In genomic region chr5:135994725-135995687, GRCm38 (mm10) we compare ENCODE assay signal across 8 mouse cellular contexts. TPM values are rescaled to one million over a fixed set of nuclear protein-coding genes. Genes with fewer than 3 reads are reported as not detected.
DNase-seq lines count a peak whose midpoint lies in the region; ATAC-seq lines count a peak whose summit lies in the region.

TSS of gene Dtx2 (plus strand) at chr5:135994800.

- ATAC-seq in common myeloid progenitor, adult 5-6 weeks (replicated peaks; ENCODE audit: low read depth, poor library complexity, severe bottlenecking) = peak; percentile 97

- H3K9me3 ChIP-seq in megakaryocyte, embryonic 14.5 days = no peaks in the 10 kb centered on the region

- H3K4me3 ChIP-seq in megakaryocyte, embryonic 14.5 days (replicated peaks) = peak within 1 kb of the TSS; percentile 96

- peaks cover 40% of the 10 kb centered on the region for H3K36me3 ChIP-seq in megakaryocyte, embryonic 14.5 days (replicated peaks; ENCODE audit: low read length)

- H3K4me1 ChIP-seq in megakaryocyte, embryonic 14.5 days = peaks cover 61% of the 10 kb centered on the region

- H3K27me3 ChIP-seq in megakaryocyte, embryonic 14.5 days (replicated peaks) = no peaks in the 10 kb centered on the region

- DNase-seq in ZHBTc4 (ENCODE audit: low read depth, low spot score) = peak; percentile 95
- peak; percentile 70 to 81 for DNase-seq in gastrocnemius, adult 8-10 months (ENCODE audit: low spot score in 2 of 2)
- DNase-seq in hindlimb bud, embryonic 11.5 days (ENCODE audit: extremely low spot score, low read depth, low spot score) = peak; percentile 78
- DNase-seq in left cerebral cortex, adult 8-10 months (ENCODE audit: low spot score in 2 of 2) = peak; percentile 75 to 84
- peak; percentile 95 for DNase-seq in right cerebral cortex, postnatal 10 days (ENCODE audit: low spot score in 2 of 2)
- peak; percentile 87 for DNase-seq in urinary bladder, postnatal 25 days (ENCODE audit: low spot score)

RNA-seq across cellular contexts. Expression of gene Dtx2, which starts in this region (rescaled TPM):
- 4.8 and 5.9 TPM in 2 replicates for total RNA-seq in common myeloid progenitor, adult 5-6 weeks (2017)
- total RNA-seq in gastrocnemius, adult 8-10 months (2022) = 1 to 10 TPM; 6.4 to 7.8 (median 7.1) TPM
- total RNA-seq in left cerebral cortex, adult 8-10 months (2022) = 10 to 100 TPM in 1 of 4 experiments, 1 to 10 TPM in 3; 7.5 to 11.3 (median 9.6) TPM
- 23.7 and 30.1 TPM in 2 replicates for polyA plus RNA-seq in megakaryocyte, embryonic 14.5 days (2012; ENCODE audit: insufficient read depth, low replicate concordance)

Comparison
In these comparisons a context has a peak if more than half of its experiments do, and no peak if none do; other contexts are left out.
1. Peak in every context shown above with its lines: DNase-seq, ATAC-seq and H3K4me3 ChIP-seq.